Mouse (Mus musculus) bone marrow, adult 2 months (tissue): ENCODE data around the gene Sp2. TPM values are rescaled to one million over a fixed set of nuclear protein-coding genes. Genes with fewer than 3 reads are reported as not detected.

ENCODE experiments used
- H3K27ac ChIP-seq: fragments of 200-500 bp; 2 replicates; pipeline ENCODE4 v1.5.1; 2012; ENCODE audit warnings: low read depth, mild to moderate bottlenecking, control low read depth, inconsistent platforms, low read length; ENCODE audit not compliant: control insufficient read depth, poor library complexity, insufficient read depth
- H3K4me1 ChIP-seq: fragments of 200-500 bp; 2 replicates; pipeline ENCODE4 v1.6.1; 2011; ENCODE audit warnings: low read length; ENCODE audit not compliant: control insufficient read depth, insufficient read depth
- H3K4me3 ChIP-seq: fragments of 200-500 bp; replicated peaks from 2 replicates; pipeline ENCODE3; 2011; ENCODE audit warnings: mild to moderate bottlenecking, low read depth, low read length, control low read depth; ENCODE audit not compliant: control insufficient read depth
- CTCF ChIP-seq: fragments of 200-500 bp; IDR thresholded peaks from 2 replicates; pipeline ENCODE4 v1.5.1; 2011; ENCODE audit warnings: low read length, control low read depth; ENCODE audit not compliant: control insufficient read depth, insufficient read depth
- POLR2A ChIP-seq: fragments of 200-500 bp; IDR thresholded peaks from 2 replicates; pipeline ENCODE4 v1.6.1; 2011; ENCODE audit warnings: low read depth, mild to moderate bottlenecking, control low read depth, low read length, borderline replicate concordance; ENCODE audit not compliant: control insufficient read depth
- WGBS: fragments of 180-500 bp; shearing (Covaris S2); methylation state at CpG from one replicate; pipeline ENCODE4 v1.1.7; 2018; 5-methylcytosine and 5-hydroxymethylcytosine counted together
- polyA plus RNA-seq: library from polyadenylated mRNA; stranded (reverse); fragments of >200 nt; gene quantifications from 2 replicates; pipeline ENCODE4 v1.2.4, GENCODE M21; 2011; ENCODE audit warnings: low replicate concordance; ENCODE audit not compliant: missing spikeins, insufficient read depth, insufficient read length

The Sp2 gene
- polyA plus RNA-seq, 1 experiment, result 16.9 TPM

- peak overlapping the region; percentile 46; the same call in 1 of the 2 replicates for H3K27ac ChIP-seq
- H3K4me3 ChIP-seq, result peak overlapping the region; percentile 44
- TF ChIP-seq CTCF (no peak), POLR2A (no peak)
These were observed 40.7 kb downstream of the Sp2 start for GRCm38 (mm10) chr11:96941989-96942590.

DNA sequence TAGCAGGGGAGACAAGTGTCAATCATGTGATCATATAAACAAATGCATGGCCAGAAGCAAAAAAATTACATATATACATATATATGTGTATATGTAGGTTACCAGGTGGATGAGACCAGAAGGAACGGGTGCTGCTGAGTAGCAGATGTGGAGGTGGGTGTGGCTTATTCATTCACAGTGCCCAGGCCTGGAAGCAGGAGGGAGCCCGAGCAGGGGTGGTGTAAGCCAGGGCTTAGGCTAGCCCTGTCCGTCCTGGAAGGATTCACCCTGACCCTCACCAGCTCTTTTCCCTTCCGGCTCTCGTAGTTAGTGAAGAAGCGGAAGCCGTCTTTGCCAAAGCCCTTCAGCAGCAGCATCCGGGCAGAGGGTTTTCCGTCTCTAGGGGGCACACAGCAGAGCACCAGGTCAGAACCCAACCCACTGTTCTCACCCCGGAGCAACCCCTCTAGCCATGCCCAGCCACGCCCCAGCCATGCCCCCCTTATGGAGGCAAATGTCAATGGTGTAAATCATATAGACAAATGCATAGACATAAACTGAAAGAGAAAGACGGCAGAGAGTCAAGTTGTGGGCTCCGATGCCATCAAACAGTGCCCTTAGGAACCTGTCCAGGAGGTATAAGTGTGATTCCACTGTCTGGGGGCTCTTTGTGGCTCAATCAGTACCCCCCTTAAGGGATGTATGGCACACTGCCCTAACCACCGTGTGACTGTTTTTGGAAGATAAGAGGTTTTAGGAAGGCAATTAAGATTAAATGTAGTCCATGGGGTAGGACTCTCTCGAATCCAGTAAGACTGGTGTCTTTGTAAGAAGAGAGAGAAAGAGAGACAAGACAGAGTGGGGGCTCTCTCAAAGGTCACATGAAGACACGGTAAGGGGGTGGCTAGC, 41.9 kb downstream of the Sp2 start:
- Histone ChIP-seq H3K4me3 (no peak overlapping the region), H3K27ac (peak overlapping the region; percentile 58), H3K4me1 (peaks cover 3% of the 10 kb centered on the region; the same call in 1 of the 2 replicates)
- TF ChIP-seq POLR2A (no peak), CTCF (no peak)
- WGBS, result 71% methylated on average over 16 of the region's 16 CpGs

More at GRCm38 (mm10) chr11:96941989-96942590, 40.7 kb downstream of the Sp2 start:
- H3K4me1 ChIP-seq, result peaks cover 3% of the 10 kb centered on the region; the same call in 1 of the 2 replicates
- 77% methylated on average over 6 of the region's 6 CpGs for WGBS

GRCm38 (mm10) chr11:96938426-96938800, 44.3 kb downstream of the Sp2 start:
- no peaks in the 10 kb centered on the region; the same call in 1 of the 2 replicates for H3K4me1 ChIP-seq

GRCm38 (mm10) chr11:96937549-96938425, 45.0 kb downstream of the Sp2 start:
- 56% methylated on average over 10 of the region's 10 CpGs for WGBS
- no peak overlapping the region for H3K4me3 ChIP-seq
- H3K27ac ChIP-seq, result no peak overlapping the region
- no peaks in the 10 kb centered on the region; the same call in 1 of the 2 replicates for H3K4me1 ChIP-seq
- no peak for TF ChIP-seq POLR2A
- peak; percentile 88 for TF ChIP-seq CTCF

More at GRCm38 (mm10) chr11:96938426-96938800, 44.3 kb downstream of the Sp2 start:
- no peak overlapping the region for H3K27ac ChIP-seq
- H3K4me3 ChIP-seq, result no peak overlapping the region
- 72% methylated on average over 6 of the region's 6 CpGs for WGBS
- TF ChIP-seq CTCF (no peak), POLR2A (no peak)

DNA sequence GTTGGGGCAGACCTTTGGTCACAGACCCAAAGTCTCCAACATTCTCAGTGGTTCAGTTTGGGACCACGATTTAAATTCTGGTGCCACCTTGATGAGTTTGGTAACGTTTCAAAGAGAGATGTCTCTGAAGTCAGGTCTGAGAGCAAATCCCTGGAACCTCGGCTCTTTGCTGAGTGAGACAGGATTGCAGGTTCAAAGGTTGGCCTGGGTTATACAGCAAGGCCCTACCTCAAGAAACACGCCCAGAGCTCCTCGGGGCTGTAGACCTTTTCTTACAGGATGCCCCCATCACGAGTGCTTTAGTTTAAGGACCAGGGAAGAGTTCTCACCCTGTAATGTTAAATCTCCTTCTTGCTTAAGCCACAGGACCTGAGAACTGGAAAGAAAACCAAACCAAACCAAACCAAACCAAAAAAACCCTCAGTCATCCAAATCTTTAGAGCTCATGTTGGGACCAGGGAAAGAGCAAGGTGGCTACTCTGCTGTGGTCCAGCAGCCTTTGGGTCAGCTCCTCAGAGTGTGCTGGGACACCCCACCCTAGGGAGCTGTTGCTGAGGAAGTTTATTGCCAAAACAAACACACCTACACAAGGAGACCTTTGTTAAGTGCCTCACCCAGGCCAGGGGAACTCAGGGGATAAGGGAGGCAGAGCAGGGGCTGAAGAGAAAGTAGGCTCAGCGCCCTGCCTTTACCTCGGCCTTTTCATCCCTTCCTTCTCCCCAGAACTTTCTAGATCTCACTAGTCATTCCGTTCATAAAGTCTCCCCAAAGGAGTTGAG, 46.7 kb downstream of the Sp2 start:
- no peak overlapping the region for H3K27ac ChIP-seq
- H3K4me1 ChIP-seq, result no peaks in the 10 kb centered on the region; the same call in 1 of the 2 replicates
- no peak overlapping the region for H3K4me3 ChIP-seq
- WGBS, result 80% methylated on average over 9 of the region's 9 CpGs
- TF ChIP-seq CTCF (no peak), POLR2A (no peak)

GRCm38 (mm10) chr11:96934921-96935356, 47.8 kb downstream of the Sp2 start:
- no peak overlapping the region for H3K4me3 ChIP-seq
- no peaks in the 10 kb centered on the region; the same call in 1 of the 2 replicates for H3K4me1 ChIP-seq
- 41% methylated on average over 12 of the region's 12 CpGs for WGBS
- TF ChIP-seq POLR2A, result no peak
- no peak for TF ChIP-seq CTCF
- H3K27ac ChIP-seq, result peak overlapping the region; percentile 44
